Mouse (Mus musculus) naive thymus-derived CD4-positive, alpha-beta T cell, adult 2 months (primary cell): ENCODE data around the gene Atp6v1e1.
"Not testable (repeated sequence)": the region's sequence is repeated elsewhere in the genome, so short reads cannot be mapped to it uniquely, and the experiment has no call there.

Source experiments
- DNase-seq: peaks from one replicate; pipeline ENCODE4 v3.0.0-alpha.2; 2011; ENCODE audit warnings: low read depth

Gene Atp6v1e1

DNA sequence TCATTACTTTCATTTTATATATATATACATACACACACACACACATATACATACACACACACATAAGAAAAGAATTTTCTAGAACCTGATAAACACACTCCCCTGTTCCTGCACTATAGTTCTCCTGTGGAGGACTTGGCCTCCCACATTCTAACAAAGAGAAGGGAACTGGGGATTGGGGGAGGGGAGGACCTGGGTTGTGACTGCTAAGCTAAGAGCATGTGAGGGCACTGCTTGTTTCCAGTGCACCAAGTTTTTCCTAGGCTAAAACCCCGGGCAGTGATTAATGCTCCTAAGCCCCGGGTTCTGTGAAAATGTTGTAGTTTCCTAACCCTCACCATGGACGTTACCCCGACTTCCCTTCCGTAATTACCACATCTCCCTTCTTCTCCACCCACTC, 2.4 kb downstream of the Atp6v1e1 start:
- no peak for DNase-seq

DNA sequence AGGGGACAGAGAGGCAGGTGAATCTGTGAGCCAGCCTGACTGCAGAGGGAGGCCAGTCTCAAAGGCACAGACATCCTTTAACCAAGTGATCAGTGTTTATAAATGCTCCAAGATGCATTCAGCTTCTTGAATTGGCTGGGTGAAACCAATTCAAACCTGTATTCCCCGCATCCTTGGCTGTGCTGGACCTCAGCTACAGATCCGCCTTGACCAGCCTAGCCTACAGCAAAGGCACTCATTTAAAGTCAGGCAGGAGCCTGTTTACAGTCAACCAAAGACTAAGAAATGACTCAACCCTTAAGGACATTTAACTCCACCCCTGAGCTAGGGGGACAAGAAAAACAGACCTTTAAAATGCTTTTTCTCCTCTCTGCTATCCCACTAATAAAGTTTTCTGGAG, 3.3 kb downstream of the Atp6v1e1 start:
- no peak for DNase-seq

DNA sequence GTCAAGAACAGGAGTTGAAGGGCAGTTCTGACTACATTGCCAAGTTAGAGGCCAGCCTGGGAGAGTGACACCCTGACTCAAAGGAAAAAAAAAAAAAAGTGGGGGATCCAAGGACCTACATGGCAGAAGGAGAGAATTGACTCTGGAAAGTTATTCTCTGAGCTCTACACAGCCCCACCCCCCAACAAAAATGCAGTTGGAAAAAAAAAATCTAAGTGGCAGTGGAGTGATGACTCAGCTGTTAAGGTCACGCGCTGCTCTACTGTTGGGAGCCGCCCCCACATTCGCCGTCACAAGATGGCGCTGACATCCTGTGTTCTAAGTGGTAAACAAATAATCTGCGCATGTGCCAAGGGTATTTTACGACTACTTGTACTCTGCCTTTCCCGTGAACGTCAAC, 10.6 kb downstream of the Atp6v1e1 start:
- not testable (repeated sequence) for DNase-seq

DNA sequence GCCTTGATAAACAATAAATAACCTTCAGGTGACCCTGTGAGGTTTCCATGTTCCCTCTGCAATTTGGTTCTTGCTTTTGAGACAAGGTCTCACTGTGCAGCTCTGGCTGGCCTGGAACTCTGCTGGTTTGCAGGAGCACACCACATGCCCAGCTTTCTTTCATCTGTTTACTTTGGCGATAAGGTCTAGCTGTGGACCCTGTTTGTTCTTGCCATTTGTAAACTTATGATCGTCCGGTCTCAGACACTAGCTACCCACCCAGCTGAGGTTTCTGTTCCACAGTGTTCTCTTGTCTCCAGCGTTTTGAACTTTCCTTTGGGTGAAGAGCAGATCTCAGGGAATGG, 14.9 kb downstream of the Atp6v1e1 start:
- DNase-seq, result no peak

DNA sequence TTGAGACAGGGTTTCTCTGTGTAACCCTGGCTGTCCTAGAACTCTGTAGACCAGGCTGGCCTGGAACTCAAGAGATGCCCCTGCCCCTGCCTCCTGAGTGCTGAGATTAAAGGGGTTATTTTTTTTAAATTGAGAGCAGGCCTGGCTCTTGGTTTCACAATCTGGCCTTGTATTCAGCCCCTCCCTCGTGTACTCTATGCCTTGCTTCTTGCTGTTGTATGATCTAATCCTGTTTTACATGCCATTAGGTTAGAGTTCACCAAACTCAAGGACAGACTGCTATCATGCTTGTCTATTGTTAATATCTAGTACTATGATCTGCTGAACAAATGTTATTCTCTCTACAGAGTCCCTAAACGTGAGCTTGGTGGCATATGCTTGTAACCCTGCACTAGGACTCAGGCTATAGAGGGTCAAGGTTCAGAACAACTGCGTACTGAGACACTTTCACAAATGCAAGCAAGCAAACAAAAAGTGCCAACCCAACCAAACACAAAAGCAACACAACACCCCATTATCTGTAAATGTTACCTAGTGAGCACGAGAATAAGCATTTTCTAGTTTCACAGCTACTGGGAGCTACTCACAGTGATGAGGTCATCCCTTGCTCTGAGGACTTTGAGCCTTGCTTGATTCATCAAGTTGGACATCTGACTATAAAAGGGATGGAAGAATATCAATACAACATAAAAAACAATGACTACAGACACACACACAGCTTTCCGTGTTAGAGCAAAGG, 15.4 kb downstream of the Atp6v1e1 start:
- DNase-seq, result no peak

DNA sequence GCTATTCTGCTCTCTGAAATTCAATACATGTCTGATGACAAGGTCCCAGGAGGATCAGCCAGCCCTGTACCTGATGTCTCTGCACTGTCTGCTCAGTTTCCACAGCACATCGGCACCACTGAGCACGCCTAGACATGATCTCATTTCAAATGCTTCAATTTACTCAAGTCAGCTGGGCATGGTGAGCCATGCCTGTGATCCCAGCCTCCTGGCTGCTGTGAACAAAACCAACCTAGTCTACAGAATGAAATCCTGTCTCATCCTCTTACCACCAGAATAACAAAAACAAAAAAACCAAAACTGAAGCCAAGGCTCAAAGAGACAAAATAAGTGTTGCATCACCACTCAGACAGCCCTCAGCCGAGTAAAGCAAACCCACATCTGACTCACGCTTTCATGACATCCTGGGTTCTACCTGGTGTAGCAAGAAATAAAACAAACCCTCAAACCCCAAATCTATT, 23.0 kb downstream of the Atp6v1e1 start:
- peak; percentile 48 for DNase-seq

DNA sequence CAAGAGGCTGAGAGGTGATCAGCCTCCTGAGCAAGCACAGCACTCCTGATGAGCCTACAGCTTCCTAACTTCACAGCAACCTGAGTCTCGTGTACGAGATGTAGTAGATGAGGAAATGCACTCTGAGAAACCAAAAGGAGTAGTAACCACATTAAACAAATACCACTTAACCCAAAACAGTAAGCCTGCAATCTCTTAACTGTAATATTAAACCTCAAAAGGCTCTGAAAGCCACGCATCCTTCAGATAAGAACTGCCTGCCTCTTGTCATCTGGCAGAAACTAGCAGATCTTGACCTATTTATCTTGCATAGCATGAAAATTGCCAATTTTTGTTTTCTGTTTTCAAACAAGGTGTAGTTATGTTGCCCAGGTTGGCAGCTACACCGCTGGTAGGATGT, 23.7 kb downstream of the Atp6v1e1 start:
- no peak for DNase-seq

DNA sequence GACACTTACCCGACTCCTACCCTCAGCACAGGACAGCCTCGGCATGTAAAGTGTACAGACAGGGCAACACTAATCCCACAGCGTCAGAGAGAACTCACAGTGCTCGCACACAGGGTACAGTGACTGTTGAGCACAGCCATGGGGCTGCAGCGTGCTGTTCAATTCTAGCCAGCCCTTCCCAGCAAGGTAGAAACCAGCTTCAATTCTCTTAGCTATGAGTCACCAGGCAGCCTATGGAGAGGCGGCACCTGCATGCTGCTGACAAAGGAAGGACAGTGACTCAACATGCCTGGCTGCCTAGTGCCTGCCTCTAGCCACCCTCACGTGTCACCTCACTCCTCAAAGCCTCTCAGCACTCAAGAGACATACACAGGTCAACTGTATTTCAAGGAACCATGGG, 24.6 kb downstream of the Atp6v1e1 start:
- DNase-seq, result no peak

DNA sequence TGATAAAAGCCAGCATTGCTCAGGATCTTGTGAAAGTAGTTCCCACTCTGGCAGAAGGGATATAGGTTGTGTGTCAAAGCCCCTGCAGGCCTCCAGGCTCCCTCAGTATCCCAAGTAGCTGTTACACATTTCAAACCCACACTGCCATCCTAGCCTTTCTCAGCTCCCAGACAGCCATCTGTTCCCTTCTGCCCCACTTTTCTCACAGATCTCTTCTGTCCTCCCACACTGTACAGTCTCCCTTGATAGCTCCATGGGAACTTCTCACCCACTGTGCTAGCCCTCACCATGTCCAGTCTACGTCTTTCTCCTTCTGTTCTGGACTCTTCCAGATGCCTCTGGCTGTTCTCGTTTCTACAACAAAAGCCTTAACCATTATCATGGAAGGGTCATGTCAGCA, 26.5 kb downstream of the Atp6v1e1 start:
- no peak for DNase-seq

DNA sequence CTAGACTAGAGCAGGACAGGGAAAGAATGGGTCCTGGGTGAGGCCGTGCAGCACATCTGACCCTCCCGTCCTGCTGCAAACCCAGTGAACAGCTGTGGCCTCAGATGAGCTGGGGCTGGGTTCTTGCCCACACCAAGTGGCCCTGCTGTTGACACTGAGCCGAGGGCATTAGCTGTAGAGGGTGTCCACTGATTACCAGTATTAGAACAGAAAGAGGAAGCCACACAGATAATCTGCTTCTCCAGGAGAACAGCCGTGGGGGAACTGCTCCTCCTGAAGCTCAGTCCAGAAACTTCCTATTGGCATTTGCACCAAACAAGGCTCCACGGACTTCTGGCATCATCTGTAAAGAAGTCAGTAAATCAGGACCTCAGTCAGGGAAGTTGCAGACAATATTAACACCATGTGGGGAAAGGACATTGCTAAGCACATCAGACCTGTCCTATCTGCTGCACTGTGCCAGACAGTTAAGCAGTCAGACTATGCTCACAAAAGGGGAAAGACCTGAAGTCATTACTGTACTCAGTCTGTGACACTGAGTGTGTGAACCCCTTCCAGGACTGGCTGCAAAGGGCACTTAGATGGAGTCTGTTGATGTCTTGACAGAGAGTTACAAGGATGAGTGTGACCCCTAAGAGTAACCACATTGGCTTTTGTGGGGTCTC, 27.0 kb downstream of the Atp6v1e1 start:
- no peak for DNase-seq

DNA sequence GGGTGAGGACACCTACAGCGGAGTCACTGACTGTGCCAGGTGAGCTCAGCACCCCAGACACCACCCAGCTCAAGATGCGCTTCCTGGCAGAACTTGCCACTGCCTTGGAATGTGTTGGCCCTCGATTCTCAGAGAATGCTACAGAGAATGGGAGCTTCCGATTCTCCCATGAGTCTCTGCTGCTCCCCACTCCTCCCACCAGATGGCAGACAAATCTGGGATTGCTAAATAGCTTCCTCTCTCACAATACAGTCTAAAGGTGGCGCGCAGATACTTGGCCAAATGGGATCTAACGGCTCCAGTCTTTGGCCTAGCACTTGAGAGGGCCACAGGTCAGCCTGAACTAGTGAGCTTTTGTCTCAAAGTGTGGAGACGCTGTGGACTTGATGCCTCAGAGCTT, 29.6 kb downstream of the Atp6v1e1 start:
- DNase-seq, result no peak

DNA sequence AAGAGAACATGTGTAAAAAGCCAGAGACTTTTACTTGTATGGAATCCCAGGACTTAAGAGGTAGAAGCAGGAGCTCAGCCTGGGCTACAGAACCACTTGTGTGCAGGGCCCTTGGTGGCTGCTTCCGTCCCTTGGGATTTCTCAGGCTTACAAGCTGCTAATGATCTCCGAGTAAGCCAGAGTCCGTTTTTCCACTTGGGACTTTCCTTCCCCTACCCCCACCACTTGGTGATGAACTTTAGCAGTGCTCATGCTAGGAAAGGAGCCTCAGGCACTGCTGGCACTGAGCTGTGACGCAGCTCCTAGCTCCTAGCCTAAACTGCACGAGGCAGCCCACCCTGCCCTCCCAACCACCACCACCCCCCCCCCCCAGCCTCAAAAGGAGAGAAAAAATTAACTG, 31.9 kb downstream of the Atp6v1e1 start:
- no peak for DNase-seq

DNA sequence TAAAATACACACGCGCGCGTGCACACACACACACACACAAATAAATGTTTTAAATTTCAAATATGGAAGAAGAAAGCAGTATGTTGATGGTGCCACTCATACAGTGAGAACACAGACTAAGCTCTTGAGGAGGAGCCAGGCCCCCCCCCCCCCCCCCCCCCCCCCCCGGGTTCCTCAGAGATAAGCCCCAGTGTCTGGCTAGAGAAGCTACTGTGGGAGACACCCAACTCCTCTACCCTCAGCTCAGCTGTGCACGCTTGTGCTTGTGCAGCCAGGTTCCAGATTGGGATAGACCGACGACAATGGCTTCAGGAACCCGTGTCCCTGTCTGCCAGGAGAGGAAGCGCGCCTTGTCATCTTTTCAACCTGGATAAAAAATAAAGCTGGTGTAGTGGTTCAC, 32.4 kb downstream of the Atp6v1e1 start:
- no peak for DNase-seq

DNA sequence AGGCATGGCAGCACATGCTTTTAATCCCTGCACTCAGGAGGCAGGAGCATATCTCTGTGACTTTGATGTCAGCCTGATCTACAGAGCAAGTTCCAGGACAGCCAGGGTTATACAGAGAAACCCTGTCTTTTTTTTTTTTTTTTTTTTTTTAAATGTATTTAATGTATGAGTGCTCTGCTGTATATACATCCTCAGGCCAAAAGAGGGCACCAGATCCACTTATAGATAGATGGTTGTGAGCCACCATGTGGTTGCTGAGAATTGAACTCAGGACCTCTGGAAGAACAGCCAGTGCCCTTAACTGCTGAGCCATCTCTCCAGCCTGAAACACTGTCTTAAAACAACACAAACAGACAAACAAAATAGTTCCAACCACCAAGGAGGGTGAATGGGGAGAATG, 33.7 kb downstream of the Atp6v1e1 start:
- DNase-seq, result peak; percentile 63

DNA sequence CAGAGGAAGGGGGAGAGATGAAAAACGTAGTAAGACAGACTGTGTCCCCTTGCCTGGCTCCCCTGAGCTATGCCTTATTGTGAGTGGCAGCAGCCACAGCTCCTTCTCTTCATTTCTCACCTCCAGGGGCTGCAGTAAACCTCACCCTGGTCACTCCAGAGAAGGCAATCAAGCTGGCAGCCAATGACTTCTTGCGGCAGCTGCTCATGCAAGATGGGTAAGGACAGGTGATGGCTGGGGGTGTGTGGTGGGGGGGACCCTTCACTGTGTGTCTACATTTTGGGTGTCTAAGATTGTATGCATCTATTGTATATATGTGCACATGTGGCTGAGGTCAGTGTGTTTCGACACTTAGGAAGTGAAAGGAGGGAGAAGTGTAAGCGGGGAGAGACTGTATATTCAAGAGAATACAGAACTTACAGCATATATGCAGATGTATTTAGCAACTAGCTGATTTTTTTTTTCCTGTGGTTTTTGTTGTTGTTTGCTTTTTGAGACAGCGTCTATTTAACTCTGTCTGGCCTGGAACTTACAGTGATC, 34.5 kb downstream of the Atp6v1e1 start:
- no peak for DNase-seq

DNA sequence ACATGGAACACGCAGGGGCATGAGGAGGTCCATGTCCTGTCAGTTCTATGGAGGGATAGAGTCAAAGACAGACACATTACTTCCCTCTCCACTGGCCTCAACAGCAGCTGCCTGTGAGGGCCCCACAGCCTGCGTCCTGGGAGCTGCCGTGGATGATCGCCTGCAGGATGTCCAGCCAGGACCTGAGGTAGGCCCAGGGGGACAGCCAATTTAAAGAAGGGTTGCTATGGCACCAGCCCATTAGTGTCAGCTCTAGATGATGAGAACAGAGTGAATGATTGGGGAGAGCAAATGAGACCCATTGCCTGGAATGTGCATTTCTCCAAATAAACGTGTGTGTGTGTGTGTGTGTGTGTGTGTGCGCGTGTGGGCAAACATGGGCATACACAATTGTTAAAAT, 38.2 kb downstream of the Atp6v1e1 start:
- DNase-seq, result no peak

DNA sequence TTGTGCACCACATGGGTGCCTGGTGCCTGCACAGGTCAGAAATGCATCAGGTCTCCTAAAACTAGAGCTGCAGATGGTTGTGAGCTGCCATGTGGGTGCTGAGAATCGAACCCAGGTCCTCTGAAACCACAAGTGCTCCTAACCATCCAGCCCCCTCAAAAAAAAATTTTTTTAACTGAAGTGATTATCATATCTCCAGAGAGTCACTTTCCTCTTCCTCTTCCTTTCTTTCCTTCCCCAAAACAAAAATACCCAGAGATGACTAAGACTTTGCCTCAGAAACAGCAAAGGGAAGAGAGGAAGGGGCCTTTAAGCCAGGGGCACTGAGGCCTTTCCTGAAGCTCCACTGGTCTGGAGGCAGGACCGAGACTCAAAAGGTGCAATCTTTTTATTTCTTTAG, 39.6 kb downstream of the Atp6v1e1 start:
- DNase-seq, result no peak

DNA sequence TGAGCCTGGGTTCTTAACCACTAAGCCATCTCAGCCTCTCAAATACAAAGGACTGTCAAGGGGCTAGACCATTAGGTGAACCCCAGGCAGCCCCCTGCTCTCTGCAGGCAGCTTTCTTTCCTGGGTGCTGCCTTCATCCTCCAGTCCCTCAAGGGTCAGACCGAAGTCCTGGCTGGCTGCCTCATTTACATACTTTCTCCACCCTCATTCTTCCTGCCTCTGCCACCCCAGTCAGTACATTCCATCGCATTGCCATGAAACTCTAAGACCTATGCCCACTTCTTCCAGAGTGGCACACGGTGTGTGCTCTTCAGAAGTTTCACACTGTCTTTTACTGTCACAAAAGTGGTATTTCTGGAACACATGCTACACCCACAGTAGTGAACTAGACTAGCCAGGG, 44.4 kb downstream of the Atp6v1e1 start:
- DNase-seq, result no peak

DNA sequence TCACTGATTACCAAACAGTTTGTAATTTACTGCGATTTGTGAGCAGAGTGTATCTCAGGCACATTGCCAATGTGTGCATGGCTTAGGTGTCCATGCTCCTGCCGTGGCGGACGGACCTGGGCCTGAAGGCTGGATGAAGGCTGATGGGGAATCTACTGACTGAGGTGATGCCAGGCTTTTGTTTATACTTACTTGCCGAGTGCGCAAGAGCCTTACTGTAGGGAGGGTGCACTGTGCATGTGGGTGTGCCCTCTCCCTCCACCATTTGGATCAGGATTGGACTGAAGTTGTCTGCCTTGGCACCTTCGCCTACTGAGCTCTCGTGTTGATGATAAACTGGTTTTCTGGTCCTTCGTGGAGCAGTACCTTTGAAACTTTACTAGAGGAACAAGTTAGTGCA, 45.1 kb downstream of the Atp6v1e1 start:
- DNase-seq, result no peak

DNA sequence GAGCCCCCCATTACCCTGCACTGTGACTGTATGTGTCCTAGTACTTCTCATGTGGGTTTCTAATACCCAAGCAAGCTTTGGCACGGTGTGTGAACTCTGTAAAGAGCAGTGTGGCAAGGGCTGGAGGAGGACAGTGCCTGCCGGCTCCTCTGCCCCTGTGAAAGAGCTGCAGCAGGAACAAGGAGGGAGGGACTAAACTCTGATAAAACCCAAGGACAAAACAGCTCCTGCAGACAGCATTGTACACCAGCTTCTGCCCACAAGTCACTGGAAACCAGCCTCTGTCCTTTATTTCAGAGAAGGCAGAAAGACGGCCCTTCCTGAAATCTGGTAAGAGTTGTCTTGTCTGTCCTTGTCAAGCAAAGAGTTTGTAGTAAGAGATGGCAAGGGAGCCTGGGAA, 46.3 kb downstream of the Atp6v1e1 start:
- no peak for DNase-seq

DNA sequence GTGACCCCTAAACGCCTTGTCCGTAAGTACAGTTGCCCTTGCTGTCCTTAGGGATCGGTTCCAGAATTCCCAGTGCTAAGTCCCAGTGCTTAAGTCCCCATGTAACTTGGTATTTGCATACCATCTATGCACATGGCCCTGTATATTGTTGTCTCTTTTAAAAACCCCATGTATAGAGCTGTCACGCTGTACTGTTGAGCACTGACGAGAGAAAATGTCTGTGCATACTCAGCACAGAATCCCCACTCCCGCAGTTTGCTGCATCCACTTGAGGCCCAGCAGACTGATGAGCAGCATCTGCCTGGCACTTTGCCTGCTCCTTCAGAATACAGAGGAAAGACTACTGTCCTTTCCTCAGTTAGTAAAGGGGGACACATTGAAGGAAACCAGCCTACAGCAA, 48.8 kb downstream of the Atp6v1e1 start:
- no peak for DNase-seq

DNA sequence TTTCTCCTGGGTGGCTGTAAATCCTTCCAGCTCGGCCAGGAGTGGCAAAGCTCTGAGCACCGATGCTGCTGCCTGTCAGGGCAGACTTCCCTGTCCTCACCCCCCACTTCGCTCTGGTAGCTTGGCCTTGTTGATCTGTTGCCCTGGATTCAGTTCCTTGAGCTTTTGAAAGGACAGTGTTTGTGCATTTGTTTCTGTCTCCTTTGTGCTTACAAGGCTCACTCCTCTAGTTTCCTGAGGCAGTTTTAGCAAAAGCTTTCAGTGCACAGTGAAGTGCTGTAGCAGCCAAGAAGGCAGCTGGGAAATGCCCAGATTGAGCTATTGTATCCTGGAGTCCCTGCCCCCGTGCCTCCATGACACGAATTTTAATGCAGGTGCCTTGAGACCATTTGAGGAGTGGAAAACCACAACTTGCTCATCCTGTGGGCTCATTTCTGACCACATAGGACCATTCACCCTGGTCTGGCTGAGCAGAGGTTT, 49.4 kb downstream of the Atp6v1e1 start, which contains the start of gene Slc25a18:
Gene Slc25a18, plus strand, starts transcription at position 430 of the 480 bp plus-strand sequence.
- no peak for DNase-seq

DNA sequence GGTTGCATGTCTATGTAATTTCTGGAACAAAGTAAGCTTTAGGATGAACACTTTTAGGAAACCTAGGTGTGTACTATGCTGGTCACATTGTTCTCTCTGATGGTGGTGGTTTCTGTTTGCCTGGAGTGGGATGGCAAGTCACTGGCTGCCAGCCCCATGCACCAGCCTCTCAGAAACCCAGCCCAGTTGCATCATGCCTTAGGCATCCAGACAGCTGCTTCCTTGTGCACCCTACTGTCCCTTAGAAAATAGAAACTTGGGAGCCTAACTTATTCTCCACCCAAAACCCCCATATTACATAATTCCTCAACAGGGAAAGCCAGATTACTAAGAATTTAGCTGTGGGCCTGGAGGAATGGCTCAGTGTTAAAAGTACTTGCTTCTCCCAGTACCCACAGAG, 50.6 kb downstream of the Atp6v1e1 start:
- no peak for DNase-seq

DNA sequence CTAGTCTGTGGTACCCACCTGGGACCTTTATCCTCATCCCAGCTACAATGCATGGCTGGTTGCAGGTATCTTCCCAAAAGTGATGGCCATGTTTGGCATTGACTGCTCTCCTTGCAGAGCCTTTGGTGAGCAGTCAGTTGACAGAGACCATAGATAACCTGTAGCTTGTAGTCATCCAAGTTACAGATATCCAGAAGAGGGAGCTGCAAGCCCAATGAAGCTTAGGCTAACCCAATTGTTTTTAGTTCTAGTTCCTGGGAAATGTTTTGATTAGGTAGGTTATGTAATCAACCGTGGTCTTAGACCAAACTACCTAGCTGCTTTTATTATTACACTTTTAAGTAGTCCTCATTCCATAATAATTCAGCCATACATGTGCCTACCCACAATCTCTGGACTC, 51.2 kb downstream of the Atp6v1e1 start:
- no peak for DNase-seq
